Mouse (Mus musculus) embryo, embryonic 11 days (tissue): ENCODE measurements around the gene Olfr1153.

Source experiments
- DNase-seq: peaks from one replicate; pipeline ENCODE4 v3.0.0-alpha.2; 2015

Olfr1153 gene

GRCm38 (mm10) chr2:87894662-87895061, at the start of gene Olfr1153:
TSS of gene Olfr1153 (plus strand) at chr2:87894962.
- DNase-seq, result no peak

- no peak for DNase-seq
Observed at GRCm38 (mm10) chr2:87855562-87855961, 39.2 kb upstream of the Olfr1153 start, which contains the start of gene Olfr1151. TSS of gene Olfr1151 (plus strand) at chr2:87855862.

DNA sequence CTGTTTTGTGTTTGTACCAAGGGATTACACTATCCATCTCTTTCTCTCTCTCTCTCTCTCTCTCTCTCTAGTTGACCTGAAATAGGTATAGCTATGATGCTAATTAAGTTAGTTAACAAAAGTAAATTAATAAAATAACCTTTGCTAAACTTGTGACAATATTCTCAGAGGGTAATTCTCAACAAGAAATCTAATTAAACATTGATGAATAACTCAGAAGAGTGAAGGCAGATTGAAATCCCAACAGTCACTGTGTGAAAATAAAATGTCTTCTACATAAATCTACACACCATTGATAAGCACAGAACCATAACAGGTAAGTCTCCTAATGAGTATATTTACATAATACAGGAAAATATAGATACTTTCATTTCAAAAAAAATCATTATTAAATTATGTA, 28.6 kb upstream of the Olfr1153 start, which contains the start of gene Olfr1152:
Olfr1152 (plus strand) TSS at position 301 of the 400 bp plus-strand sequence.
- no peak for DNase-seq

GRCm38 (mm10) chr2:87905066-87905465, 10.3 kb downstream of the Olfr1153 start, which contains the start of gene Olfr1154:
TSS of gene Olfr1154 (minus strand) at chr2:87905166.
- no peak for DNase-seq

- no peak for DNase-seq
Observed at GRCm38 (mm10) chr2:87945037-87945436, 50.3 kb downstream of the Olfr1153 start, which contains the start of gene Olfr1155. TSS of gene Olfr1155 (minus strand) at chr2:87945137.
